Mouse (Mus musculus) E14TG2a.4 (cell line): ENCODE data around the gene Bst1.
A peak's percentile ranks its signal among the peaks of the same experiment; 100 is the strongest.

ENCODE experiments used
- H3K27me3 ChIP-seq: 2 replicates; pipeline ENCODE4 v1.6.1; 2014; ENCODE audit warnings: low read length, control low read depth; ENCODE audit not compliant: insufficient read depth
- H3K36me3 ChIP-seq: 2 replicates; pipeline ENCODE4 v1.6.1; 2014; ENCODE audit warnings: low read length, control low read depth; ENCODE audit not compliant: insufficient read depth
- H3K4me1 ChIP-seq: replicated peaks from 2 replicates; pipeline ENCODE4 v1.6.1; 2014; ENCODE audit warnings: low read depth, low read length, control low read depth
- H3K4me3 ChIP-seq: replicated peaks from 2 replicates; pipeline ENCODE4 v1.5.1; 2014; ENCODE audit warnings: mild to moderate bottlenecking, low read length
- H3K9me3 ChIP-seq: 2 replicates; pipeline ENCODE4 v1.6.1; 2014; ENCODE audit warnings: low read length, control low read depth
- CTCF ChIP-seq: conservative IDR thresholded peaks from 2 replicates; pipeline ENCODE4 v1.5.1; 2014; ENCODE audit warnings: low read length
- NANOG ChIP-seq: IDR thresholded peaks from 2 replicates; pipeline ENCODE4 v1.6.1; 2014; ENCODE audit warnings: borderline replicate concordance, low read length, mixed read lengths
- POU5F1 ChIP-seq: IDR thresholded peaks from 2 replicates; pipeline ENCODE4 v1.6.1; 2014; ENCODE audit warnings: low read length, borderline replicate concordance

The Bst1 gene

DNA sequence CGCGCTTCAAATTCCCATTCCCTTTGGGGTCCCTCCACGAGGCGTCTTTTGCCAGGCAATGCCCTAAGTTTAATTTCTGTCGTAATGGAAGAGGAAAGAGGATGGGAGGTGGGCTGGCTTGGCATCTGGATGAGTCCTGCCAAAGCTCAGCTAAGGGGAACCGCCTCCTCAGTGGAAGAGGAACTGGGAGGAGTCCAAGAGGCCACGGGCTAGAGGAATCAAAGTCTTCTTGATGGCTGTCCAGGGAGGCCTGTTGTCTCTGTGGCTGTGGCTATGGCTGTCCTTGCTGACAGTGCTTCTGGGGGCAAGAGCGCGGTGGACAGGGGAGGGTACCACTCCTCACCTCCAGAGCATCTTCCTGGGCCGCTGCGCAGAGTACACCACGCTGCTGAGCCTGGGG lies at the start of gene Bst1:
Gene Bst1 (plus strand): TSS at position 191 of the 400 bp plus-strand sequence.
- no peak for TF ChIP-seq NANOG
- no peak for TF ChIP-seq CTCF
- no peak for TF ChIP-seq POU5F1
- Histone ChIP-seq H3K4me3 (peak within 1 kb of the TSS; percentile 59), H3K9me3 (peaks cover 3% of the 10 kb centered on the region; the same call in 1 of the 2 replicates), H3K4me1 (peaks cover 58% of the 10 kb centered on the region), H3K36me3 (no peaks in the 10 kb centered on the region), H3K27me3 (peaks cover 10% of the 10 kb centered on the region)

DNA sequence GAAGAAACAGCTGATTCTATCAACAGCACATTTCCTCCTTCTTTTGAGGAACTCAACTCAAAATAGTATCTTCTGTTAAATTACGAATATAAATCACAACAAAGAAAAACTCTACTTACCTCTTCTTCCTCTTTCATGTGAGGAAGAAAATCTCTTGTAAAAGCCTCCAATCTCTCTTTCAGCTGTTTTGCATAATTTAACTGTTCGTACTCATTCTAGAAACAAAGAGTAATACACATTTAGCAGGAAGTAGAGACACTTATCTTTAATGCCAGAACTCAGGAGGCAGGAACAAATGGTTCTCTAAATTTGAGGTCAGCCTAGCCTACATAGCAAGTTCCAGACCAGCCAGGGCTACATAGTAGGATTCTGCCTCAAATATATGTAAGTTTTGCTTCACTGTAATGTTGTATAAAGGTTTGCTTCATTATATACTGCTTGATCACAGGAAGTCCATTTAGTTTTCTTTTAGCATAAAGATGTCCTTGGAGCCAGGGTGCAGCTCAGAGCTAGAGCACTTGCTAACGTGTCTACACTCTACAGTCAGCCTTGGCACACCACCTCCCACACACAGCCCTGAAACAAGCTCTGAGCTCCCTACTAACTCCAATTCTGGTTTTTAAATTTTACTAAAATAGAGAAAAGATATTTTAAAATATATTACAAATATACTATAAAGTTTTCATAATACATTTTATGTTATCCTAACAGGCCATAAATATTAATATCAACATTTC lies 47.9 kb upstream of the Bst1 start:
- Histone ChIP-seq H3K4me1 (peaks cover 5% of the 10 kb centered on the region; the same call in 1 of the 2 replicates), H3K36me3 (peaks cover 69% of the 10 kb centered on the region), H3K9me3 (no peaks in the 10 kb centered on the region), H3K27me3 (no peaks in the 10 kb centered on the region), H3K4me3 (no peak overlapping the region)
- TF ChIP-seq NANOG (no peak), CTCF (no peak), POU5F1 (no peak)

DNA sequence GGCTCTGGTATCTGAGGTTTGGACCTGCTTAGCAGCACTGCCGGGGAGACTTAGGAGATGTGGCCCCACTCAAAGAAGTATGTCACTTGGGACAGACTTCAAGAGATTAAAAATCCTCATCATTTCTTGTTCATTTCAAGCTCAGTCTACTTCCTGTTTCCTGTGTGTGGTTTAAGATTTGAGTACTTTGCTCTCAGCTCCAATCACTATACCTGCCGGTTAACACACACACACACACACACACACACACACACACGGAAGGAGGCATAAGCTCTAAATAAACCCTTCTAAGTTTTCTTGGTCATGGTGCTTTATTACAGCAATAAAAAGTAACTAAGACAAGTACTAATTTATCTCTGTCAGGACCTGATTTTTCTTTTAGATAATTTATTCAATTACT lies 47.1 kb upstream of the Bst1 start:
- Histone ChIP-seq H3K4me3 (no peak overlapping the region), H3K27me3 (no peaks in the 10 kb centered on the region), H3K9me3 (no peaks in the 10 kb centered on the region), H3K36me3 (peaks cover 63% of the 10 kb centered on the region), H3K4me1 (peaks cover 5% of the 10 kb centered on the region; the same call in 1 of the 2 replicates)
- TF ChIP-seq POU5F1 (no peak), CTCF (no peak), NANOG (no peak)

DNA sequence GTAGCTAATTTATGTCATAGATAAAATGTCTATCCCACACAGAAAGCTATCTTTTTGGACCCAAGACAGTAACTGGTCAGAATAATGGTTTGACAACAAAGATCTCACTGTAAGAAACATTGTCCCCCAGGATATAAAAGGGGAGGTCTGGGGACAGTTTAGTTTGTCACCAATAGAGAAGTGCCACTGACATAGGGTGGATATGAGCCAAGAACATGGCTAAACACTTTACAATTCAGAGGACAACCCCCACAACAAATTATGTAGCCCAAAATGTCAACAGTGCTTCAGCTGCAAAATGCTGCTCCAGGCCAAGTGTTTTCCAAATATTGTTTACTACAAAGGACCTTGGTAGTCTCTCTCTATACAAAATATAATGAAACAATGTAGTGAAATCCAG lies 42.3 kb upstream of the Bst1 start:
- Histone ChIP-seq H3K36me3 (peaks cover 29% of the 10 kb centered on the region), H3K27me3 (no peaks in the 10 kb centered on the region), H3K4me3 (no peak overlapping the region), H3K4me1 (peaks cover 22% of the 10 kb centered on the region), H3K9me3 (no peaks in the 10 kb centered on the region)
- no peak for TF ChIP-seq CTCF
- TF ChIP-seq NANOG, result no peak
- no peak for TF ChIP-seq POU5F1

DNA sequence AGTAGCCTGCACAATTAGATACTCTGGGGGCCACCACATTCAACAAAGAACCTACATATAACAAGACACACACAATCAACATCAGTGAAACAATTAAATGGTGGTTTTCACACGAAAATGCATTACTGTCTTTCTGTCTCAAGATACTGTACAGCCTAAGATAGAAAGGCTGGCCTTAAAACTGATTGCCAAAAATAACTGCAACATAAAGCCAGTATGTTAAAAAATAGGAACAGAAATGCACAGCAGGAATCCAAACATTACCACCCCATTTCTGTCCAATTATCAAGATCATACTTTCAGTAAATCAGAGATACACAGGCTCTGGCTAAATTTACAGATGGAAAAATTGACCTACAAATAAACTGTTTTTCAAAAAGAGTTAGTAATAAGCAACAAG lies 41.7 kb upstream of the Bst1 start:
- Histone ChIP-seq H3K27me3 (no peaks in the 10 kb centered on the region), H3K4me1 (peaks cover 22% of the 10 kb centered on the region), H3K4me3 (no peak overlapping the region), H3K9me3 (no peaks in the 10 kb centered on the region), H3K36me3 (peaks cover 23% of the 10 kb centered on the region)
- TF ChIP-seq NANOG, result no peak
- no peak for TF ChIP-seq CTCF
- no peak for TF ChIP-seq POU5F1

DNA sequence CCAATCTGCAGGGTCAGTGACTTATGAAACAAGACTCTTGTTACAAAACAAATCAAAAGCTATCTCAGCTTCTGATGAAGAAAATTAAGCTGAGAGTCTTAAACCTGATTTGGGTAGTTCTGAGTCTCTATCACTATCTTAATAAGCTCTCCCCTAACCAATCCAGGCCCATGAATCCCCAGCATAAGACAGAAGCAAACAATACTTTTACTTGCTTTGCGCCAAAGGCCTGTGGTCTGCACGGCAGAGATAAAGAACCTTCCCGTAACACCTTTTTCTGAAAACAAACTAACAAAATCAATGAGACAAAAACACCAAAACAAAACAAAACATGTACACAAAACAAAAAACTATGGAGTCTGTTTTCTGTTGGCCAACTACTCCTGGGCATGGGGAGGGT lies 40.1 kb upstream of the Bst1 start:
- H3K27me3 ChIP-seq, result no peaks in the 10 kb centered on the region

DNA sequence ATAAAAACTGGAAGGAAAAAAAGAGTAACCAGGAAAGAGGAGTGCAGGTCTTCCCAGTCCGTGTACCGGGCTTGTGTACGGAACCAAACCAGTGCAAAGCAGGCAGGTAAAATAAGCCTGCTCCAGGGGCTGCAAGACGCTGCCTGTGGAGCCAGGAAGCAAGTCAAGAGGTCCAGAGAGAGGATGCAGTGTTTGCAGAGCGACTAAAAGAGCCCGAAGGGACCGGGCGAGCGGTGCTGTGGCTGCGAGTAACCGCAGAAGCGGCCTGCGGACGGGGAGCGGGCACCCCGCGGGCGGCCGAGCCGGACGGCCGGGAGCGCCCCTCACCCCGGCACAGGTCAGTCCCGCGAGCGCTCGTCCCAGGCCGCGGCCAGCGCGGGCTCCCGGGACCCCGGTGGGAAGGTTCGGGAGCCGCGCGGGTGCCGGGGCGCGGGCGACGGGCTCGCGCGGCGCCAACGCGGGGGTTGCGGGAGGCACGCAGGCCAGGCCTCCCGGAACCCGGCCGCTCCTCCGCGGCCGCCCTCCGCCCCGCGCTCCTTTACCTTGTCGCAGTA lies 37.2 kb upstream of the Bst1 start:
- Histone ChIP-seq H3K4me3 (peak overlapping the region; percentile 91), H3K4me1 (peaks cover 28% of the 10 kb centered on the region), H3K9me3 (no peaks in the 10 kb centered on the region), H3K36me3 (peaks cover 10% of the 10 kb centered on the region), H3K27me3 (no peaks in the 10 kb centered on the region)
- TF ChIP-seq POU5F1, result no peak
- no peak for TF ChIP-seq CTCF
- no peak for TF ChIP-seq NANOG

More for the DNA sequence above, 40.1 kb upstream of the Bst1 start:
- peaks cover 30% of the 10 kb centered on the region for H3K4me1 ChIP-seq
- no peak for TF ChIP-seq CTCF
- no peak for TF ChIP-seq POU5F1
- TF ChIP-seq NANOG, result no peak
- H3K4me3 ChIP-seq, result no peak overlapping the region
- H3K36me3 ChIP-seq, result peaks cover 10% of the 10 kb centered on the region
- no peaks in the 10 kb centered on the region for H3K9me3 ChIP-seq

DNA sequence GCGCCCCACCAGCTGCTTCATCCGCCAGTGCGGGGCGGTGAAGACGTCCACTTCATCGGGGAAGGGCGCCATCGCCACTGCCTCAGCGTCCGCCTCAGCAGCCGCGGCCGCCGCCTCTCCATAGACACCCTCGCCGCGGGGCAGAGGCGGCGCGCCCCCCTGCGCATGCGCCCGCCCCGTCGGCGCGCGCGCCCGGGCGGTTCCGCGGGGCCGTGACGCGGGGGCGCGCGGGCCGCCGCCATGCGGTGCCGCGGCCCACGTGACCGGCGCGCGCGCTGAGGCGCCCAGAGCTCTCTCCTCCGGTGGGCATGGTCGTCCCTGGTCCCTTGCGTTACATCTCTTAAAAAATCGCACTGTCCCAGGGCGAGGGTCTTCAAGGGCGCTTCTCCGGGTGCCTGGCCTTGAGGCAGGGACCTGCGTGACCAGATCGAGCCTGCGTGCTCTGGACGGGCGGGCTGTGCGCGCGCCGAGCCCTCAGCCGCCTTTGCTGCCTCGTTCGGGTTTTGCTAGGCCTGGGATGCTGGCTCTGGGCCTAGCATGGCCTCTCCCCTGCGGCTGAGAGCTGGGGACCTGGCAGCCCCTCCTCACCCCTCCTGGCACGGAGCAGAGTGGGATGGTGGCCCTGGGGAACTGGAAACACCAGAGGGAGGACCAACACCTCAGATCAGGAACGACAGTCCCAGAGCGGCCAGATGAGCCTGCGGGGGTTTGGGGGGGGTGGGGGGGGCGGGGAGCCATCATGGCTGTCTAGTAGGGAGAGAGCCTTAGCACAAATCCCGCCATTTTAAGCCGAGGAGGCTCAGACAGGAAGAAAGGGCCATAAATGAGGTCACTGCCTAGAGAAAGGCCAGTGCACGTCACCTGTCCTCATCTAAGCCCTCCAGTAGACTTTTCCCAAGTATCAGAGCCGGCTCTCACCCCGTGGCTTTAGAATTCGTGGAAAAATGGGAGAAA lies 36.4 kb upstream of the Bst1 start:
- no peaks in the 10 kb centered on the region for H3K9me3 ChIP-seq
- H3K4me1 ChIP-seq, result peaks cover 28% of the 10 kb centered on the region
- TF ChIP-seq POU5F1 (no peak), NANOG (no peak), CTCF (no peak)
- no peaks in the 10 kb centered on the region for H3K27me3 ChIP-seq
- H3K36me3 ChIP-seq, result peaks cover 10% of the 10 kb centered on the region
- H3K4me3 ChIP-seq, result peak overlapping the region; percentile 91
